ENCODE assay signal across 11 mouse cellular contexts in the genomic region with DNA sequence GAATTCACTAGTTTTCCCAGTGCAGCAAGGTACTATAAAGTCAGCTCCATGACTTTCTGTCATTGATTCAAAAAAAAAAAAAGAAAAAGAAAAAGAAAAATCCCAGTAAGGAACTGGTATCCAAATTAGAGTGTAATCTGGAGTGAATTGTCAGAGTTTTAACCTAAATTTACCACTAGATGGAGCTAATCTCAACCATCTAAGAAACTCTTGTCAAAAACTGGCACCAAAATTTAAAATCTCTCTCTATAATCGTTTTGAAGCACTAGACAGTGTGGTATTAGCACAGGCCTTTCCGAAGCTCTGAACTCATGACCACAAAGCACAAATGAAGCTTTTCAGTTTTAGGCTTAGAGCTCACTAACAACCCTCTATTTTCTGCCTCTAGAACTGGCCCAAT. TPM values are rescaled to one million over a fixed set of nuclear protein-coding genes. Genes with fewer than 3 reads are reported as not detected.
A peak's percentile ranks its signal among the peaks of the same experiment; 100 is the strongest.
DNase-seq lines count a peak whose midpoint lies in the region; ATAC-seq and TF ChIP-seq lines count a peak whose summit lies in the region.
"Had no signal": no experiment of that assay in that cellular context is flagged by ENCODE, and none has a peak within 500 bp of the region (broad histone marks: within the 10 kb centered on the region; RNA-seq: fewer than 3 reads in every experiment).

No protein-coding gene starts in this region.

- WGBS in forebrain, embryonic 14.5 days = 57% methylated on average over 2 of the region's 2 CpGs
- 42% methylated on average over 2 of the region's 2 CpGs for WGBS in forebrain, embryonic 15.5 days
- whole genome bisulfite sequencing in lung, adult 2 months = 18% methylated on average over 2 of the region's 2 CpGs

- TF ChIP-seq CTCF in lung, adult 2 months (IDR thresholded peaks at IDR 0.05; ENCODE audit: insufficient read depth, low read length) = peak; percentile 9; the same call in 1 of the 2 replicates

- H3K4me2 ChIP-seq in forebrain, embryonic 14.5 days (ENCODE audit: low read length) = no peak overlapping the region
- no peak overlapping the region for H3K4me2 ChIP-seq in forebrain, embryonic 15.5 days (replicated peaks)
- H3K4me2 ChIP-seq: heart, embryonic 11.5 days; midbrain, embryonic 12.5 days had no signal

- no peaks in the 10 kb centered on the region for H3K9me3 ChIP-seq in forebrain, embryonic 14.5 days (replicated peaks; ENCODE audit: control insufficient read depth, low read length)
- H3K9me3 ChIP-seq in forebrain, embryonic 15.5 days = no peaks in the 10 kb centered on the region
- H3K9me3 ChIP-seq: midbrain, embryonic 12.5 days had no signal

- no peak for ATAC-seq in forebrain, embryonic 14.5 days
- ATAC-seq in forebrain, embryonic 15.5 days (replicated peaks) = no peak

- H3K36me3 ChIP-seq in forebrain, embryonic 14.5 days (ENCODE audit: control insufficient read depth, insufficient read depth, low read length) = peaks cover 9% of the 10 kb centered on the region; the same call in 1 of the 2 replicates
- peaks cover 3% of the 10 kb centered on the region; the same call in 1 of the 2 replicates for H3K36me3 ChIP-seq in forebrain, embryonic 15.5 days

- DNase-seq in forebrain, embryonic 14.5 days (ENCODE audit: low spot score) = peak; percentile 79
- no peak for DNase-seq in lung, adult 2 months
- DNase-seq in lung, postnatal 10 days = no peak
- DNase-seq in NIH3T3 (ENCODE audit: low read depth) = peak; percentile 60
- peak; percentile 13 for DNase-seq in retina, adult 2 months (ENCODE audit: low read depth, low spot score)
- no peak for DNase-seq in layer of hippocampus, adult 8-10 months (ENCODE audit: low spot score in 2 of 2)
- no peak for DNase-seq in urinary bladder, adult 2 months (ENCODE audit: low spot score)
- DNase-seq: kidney, adult 11 months had no signal

- no peaks in the 10 kb centered on the region for H3K4me1 ChIP-seq in forebrain, embryonic 14.5 days (ENCODE audit: control insufficient read depth, insufficient read depth, low read length)
- H3K4me1 ChIP-seq in forebrain, embryonic 15.5 days = no peaks in the 10 kb centered on the region
- peaks cover 8% of the 10 kb centered on the region for H3K4me1 ChIP-seq in lung, adult 2 months (ENCODE audit: control insufficient read depth, insufficient read depth, low read length)
- H3K4me1 ChIP-seq: midbrain, embryonic 12.5 days had no signal

- H3K4me3 ChIP-seq in forebrain, embryonic 14.5 days (ENCODE audit: low read depth, low read length) = no peak overlapping the region
- H3K4me3 ChIP-seq in forebrain, embryonic 15.5 days = no peak overlapping the region
- no peak overlapping the region for H3K4me3 ChIP-seq in lung, adult 2 months (replicated peaks; ENCODE audit: extremely low read depth, low read depth, low read length)
- H3K4me3 ChIP-seq: midbrain, embryonic 12.5 days had no signal

- no peak overlapping the region for H3K27ac ChIP-seq in forebrain, embryonic 14.5 days (ENCODE audit: low read depth, low read length)
- H3K27ac ChIP-seq in forebrain, embryonic 15.5 days (replicated peaks) = no peak overlapping the region
- H3K27ac ChIP-seq: midbrain, embryonic 12.5 days had no signal

- TF ChIP-seq POLR2A in lung, adult 2 months (IDR thresholded peaks at IDR 0.05; ENCODE audit: borderline replicate concordance, extremely low read depth, low read depth, low read length) = no peak

- H3K9ac ChIP-seq in forebrain, embryonic 14.5 days (ENCODE audit: low read length) = no peak overlapping the region
- H3K9ac ChIP-seq in forebrain, embryonic 15.5 days (replicated peaks) = no peak overlapping the region
- H3K9ac ChIP-seq: midbrain, embryonic 12.5 days had no signal

- no peaks in the 10 kb centered on the region for H3K27me3 ChIP-seq in forebrain, embryonic 14.5 days (replicated peaks; ENCODE audit: control insufficient read depth, insufficient read depth, low read length)
- H3K27me3 ChIP-seq in forebrain, embryonic 15.5 days = no peaks in the 10 kb centered on the region
- H3K27me3 ChIP-seq: midbrain, embryonic 12.5 days had no signal

RNA-seq across cellular contexts. Expression of a gene that starts 36.2 kb away (rescaled TPM):
- 0.80 and 1.4 TPM in 2 replicates for polyA plus RNA-seq in forebrain, embryonic 14.5 days (2014; fragmentation: Nextera tagmentation; extraction: Ambion mirVana)
- polyA plus RNA-seq in forebrain, embryonic 15.5 days (2015; fragmentation: Nextera tagmentation; extraction: Ambion mirVana) = 0.78 and 1.7 TPM in 2 replicates
- polyA plus RNA-seq in lung, adult 2 months (2012; rRNA removed) = 6.1 and 11.7 TPM in 2 replicates
- 1 to 10 TPM; 5.2 to 7.7 (median 7.1) TPM for total RNA-seq in layer of hippocampus, adult 8-10 months (2022)
- polyA plus RNA-seq in urinary bladder, adult 2 months (2012; rRNA removed) = 25.1 and 28.3 TPM in 2 replicates

RNA-seq across cellular contexts. Expression of a gene that starts 44.0 kb away (rescaled TPM):
- 928 and 953 TPM in 2 replicates for polyA plus RNA-seq in forebrain, embryonic 14.5 days (2014; fragmentation: Nextera tagmentation; extraction: Ambion mirVana)
- polyA plus RNA-seq in forebrain, embryonic 15.5 days (2015; fragmentation: Nextera tagmentation; extraction: Ambion mirVana) = 799 and 841 TPM in 2 replicates
- polyA plus RNA-seq in lung, adult 2 months (2012; rRNA removed) = 67.9 and 124 TPM in 2 replicates
- total RNA-seq in layer of hippocampus, adult 8-10 months (2022) = 100 to 1,000 TPM; 300 to 325 (median 301) TPM
- polyA plus RNA-seq in urinary bladder, adult 2 months (2012; rRNA removed) = 326 and 339 TPM in 2 replicates

Comparison
In these comparisons a context has a peak if more than half of its experiments do, and no peak if none do; other contexts are left out.
1. DNase-seq: peak in forebrain, embryonic 14.5 days (single experiment), NIH3T3 (single experiment) and retina, adult 2 months (single experiment); none in lung, adult 2 months (single experiment), lung, postnatal 10 days (single experiment), layer of hippocampus, adult 8-10 months (0 of 2) and urinary bladder, adult 2 months (single experiment).